ENCODE assay signal across 19 mouse cellular contexts in the genomic region with DNA sequence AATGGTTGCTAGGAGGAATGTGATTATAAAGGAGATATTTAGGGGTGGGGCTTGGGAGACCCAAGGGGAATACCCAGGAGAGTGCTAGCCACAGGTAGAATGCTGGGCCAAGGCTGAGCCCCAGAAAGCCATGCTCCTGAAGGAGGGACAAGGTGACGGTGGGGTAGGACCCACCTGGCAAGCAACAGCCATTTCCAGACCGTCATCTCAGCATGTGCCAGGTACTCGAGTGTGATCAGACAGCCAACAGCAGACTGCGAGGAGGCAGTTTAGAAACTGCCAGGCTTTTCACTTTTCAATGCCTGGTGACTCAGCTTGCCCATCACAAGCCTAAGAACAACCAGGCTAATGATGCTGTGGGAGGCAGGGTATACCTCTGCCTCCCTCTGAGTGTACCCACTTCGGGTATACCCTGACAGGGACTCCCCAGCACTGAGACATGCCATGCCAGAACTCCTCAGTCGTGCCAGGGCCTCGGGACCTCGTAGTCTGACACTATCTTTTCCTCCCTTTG.
"Had no signal": no experiment of that assay in that cellular context is flagged by ENCODE, and none has a peak within 500 bp of the region (broad histone marks: within the 10 kb centered on the region; RNA-seq: fewer than 3 reads in every experiment).

No protein-coding gene starts in this region.

- DNase-seq: kidney, postnatal 10 days; kidney, postnatal 36 days; left cerebral cortex, postnatal 4 days; liver; lung, adult 18-20 months; lung, postnatal 10 days; lung, postnatal 36 days; spleen, adult 18-20 months; thymus, postnatal 25 days had no signal

- H3K27ac ChIP-seq: kidney, embryonic 15.5 days; limb, embryonic 13.5 days; liver, embryonic 12.5 days; liver, embryonic 15.5 days; lung, embryonic 15.5 days; midbrain, embryonic 10.5 days; midbrain, embryonic 13.5 days; stomach, embryonic 15.5 days had no signal

- H3K9ac ChIP-seq: kidney, embryonic 15.5 days; limb, embryonic 13.5 days; liver, embryonic 12.5 days; liver, embryonic 15.5 days; lung, embryonic 15.5 days; midbrain, embryonic 13.5 days; stomach, embryonic 15.5 days had no signal

- H3K27me3 ChIP-seq: kidney, embryonic 15.5 days; limb, embryonic 13.5 days; liver, embryonic 12.5 days; liver, embryonic 15.5 days; lung, embryonic 15.5 days; megakaryocyte, embryonic 14.5 days; midbrain, embryonic 13.5 days; stomach, embryonic 15.5 days had no signal

- H3K9me3 ChIP-seq: kidney, embryonic 15.5 days; limb, embryonic 13.5 days; liver, embryonic 12.5 days; liver, embryonic 15.5 days; lung, embryonic 15.5 days; megakaryocyte, embryonic 14.5 days; midbrain, embryonic 10.5 days; midbrain, embryonic 13.5 days; stomach, embryonic 15.5 days had no signal

- H3K4me3 ChIP-seq: kidney, embryonic 15.5 days; limb, embryonic 13.5 days; liver, embryonic 12.5 days; liver, embryonic 15.5 days; lung, embryonic 15.5 days; megakaryocyte, embryonic 14.5 days; midbrain, embryonic 10.5 days; midbrain, embryonic 13.5 days; stomach, embryonic 15.5 days had no signal

- ATAC-seq: midbrain, embryonic 13.5 days; midbrain, embryonic 16.5 days had no signal

- H3K36me3 ChIP-seq: liver, embryonic 15.5 days had no signal

- H3K4me2 ChIP-seq: kidney, embryonic 15.5 days; limb, embryonic 13.5 days; liver, embryonic 12.5 days; liver, embryonic 15.5 days; lung, embryonic 15.5 days; midbrain, embryonic 13.5 days; stomach, embryonic 15.5 days had no signal

- H3K4me1 ChIP-seq: liver, embryonic 15.5 days; stomach, embryonic 15.5 days had no signal
